Mouse (Mus musculus): ENCODE data around the gene Gpr88.

Gpr88 gene

DNA sequence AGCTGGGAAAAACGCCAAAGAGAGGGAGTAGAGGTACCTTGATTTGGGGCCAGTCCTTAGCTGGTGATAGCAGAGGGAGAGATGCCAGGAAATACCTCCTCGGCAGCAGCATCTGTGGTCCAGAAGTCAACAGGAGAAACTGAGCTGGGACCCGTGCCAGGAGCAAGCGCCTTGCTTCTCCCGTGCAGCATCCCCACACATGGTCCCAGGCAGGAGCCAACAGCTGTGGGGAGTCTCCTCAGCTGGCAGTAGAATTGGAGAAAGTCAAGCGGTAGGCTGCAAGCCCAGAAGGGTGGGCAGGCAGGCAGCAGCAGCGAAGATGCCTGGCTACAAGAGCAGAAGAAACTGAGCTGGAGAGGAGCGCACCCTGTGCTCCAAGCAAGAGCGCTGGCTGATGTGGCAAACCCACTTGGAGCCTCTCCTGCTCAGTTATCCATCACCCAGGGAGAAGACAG is at the start of gene Gpr88:
Gene Gpr88 (minus strand): TSS at position 427 of the 455 bp plus-strand sequence.
- DNase-seq: no peak

DNA sequence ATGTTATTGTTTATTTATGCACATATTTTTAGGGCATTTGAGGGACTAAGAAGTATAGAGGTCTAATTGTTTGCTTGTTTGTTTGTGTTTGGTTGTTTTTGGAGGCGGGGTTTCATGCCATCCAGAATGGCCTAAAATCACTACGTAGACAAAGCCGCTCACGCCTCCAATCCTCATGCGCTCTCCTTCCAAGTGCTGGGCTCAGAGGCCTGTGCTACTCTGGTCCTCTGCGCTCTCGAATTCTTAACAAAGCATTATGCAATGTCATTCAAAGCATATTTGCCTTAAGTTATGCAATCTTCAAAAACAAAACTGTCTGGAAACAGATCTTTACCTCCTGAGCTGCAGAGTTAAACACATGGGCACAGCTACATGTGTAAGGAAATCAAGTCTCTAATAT is 49.3 kb upstream of the Gpr88 start:
- DNase-seq: no peak

DNA sequence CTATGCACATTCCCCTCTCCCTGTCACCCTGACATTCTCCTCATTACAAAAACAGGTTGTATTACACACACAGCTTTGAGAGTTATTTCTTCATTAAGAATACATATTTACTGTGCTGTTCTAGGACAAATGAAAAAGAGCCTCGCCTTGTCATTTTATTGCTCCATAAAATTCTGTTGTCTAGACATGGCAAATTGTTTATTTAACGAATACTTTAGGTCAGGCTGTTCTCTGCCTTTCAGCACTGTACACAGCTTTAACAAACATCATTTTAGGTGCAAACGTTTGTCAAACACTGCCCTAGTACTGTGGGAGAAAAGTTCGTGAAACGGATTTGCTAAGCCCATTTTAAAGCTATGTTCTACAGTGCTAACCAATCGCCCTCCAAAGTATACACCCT is 48.5 kb upstream of the Gpr88 start:
- DNase-seq: no peak

DNA sequence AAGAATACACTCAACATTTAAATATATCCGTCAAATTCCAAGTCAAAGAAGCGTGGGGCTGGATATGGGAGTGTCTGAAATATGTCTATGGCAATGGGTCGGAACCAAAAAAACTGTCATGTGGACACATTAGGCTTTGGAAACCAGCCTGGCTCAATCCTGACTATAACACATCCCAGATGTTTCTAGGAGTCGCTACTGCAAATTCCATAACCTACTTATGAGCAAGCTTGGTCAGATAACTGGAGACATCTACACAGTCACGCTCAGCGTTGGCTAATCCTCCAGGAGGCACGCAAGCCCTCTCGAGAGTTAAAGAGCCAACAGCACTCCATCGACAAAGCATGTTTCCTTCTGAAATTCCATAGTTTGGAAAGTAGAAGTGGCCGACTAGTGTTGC is 45.4 kb upstream of the Gpr88 start:
- no peak for DNase-seq

DNA sequence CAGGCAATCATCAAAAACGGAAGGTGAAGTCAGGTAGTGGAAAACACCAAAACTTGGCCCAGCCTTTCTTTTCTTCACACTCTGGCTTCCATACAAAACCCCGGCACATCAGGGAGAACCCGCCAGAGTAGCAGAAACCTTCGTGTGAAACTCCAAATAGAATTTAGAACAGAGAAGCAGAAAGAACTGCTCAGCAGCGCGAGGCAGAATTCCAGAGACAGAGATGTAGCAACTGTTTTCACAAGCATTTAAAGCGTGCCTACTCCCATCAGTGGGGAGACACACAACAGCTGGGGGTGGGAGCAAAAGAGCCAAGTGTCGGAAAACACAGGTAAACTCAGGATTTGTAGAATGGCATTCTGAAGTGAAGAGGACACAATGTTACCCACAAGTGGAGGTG is 44.7 kb upstream of the Gpr88 start:
- DNase-seq: no peak

DNA sequence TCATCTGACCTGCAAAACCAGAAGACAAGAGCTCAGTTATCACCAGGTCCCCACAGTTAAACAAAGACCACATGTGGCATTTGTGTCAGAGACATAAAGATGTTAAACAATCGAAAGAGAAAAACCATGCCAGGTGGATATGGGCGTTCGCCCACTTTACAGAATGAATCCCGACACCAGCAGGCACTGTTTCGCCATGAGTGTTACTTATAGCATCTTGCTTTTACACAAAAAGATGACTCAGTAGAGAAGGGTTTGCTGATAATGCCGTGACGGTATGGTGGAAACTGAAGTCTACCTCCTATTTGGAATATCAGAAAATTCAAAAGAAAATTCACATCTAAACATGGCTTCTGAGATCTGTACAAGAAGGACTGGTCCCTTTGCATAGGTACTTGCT is 43.9 kb upstream of the Gpr88 start:
- DNase-seq: no peak

DNA sequence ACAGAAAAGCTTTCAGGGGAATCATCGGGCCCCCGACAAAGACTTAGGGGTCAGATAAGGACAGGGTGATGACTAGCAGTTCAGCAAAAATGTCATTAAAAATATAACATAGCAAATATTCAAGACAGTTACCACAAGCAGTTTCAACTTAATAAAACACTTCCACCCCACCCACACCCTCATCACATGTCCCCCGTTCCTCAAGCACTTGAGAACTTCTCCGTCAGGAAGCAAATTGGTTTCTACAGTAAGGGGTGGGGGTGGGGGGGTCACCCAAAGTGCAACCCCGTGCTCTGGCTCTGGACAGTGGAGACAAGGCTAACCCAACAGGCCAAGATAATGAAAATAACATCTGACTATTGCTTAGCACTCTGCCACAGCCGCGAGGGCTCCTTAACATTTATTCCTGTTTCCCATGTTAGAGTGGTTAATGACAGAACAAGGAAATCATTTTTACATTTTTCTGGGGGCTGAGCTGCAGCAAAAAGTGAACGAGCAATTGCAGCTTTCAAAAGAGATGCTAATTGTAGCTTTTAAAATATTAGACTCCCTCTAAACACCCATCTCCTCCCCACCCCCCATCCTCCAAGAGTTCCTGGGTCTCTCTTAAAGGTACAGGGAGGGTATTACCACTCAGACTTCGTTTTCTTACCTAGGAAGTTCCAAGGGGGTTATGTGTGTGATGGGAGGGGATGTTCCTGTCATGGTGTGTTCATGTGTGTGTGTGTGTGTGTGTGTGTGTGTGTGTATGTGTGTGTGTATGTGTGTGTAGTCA is 36.9 kb upstream of the Gpr88 start:
- DNase-seq: no peak

DNA sequence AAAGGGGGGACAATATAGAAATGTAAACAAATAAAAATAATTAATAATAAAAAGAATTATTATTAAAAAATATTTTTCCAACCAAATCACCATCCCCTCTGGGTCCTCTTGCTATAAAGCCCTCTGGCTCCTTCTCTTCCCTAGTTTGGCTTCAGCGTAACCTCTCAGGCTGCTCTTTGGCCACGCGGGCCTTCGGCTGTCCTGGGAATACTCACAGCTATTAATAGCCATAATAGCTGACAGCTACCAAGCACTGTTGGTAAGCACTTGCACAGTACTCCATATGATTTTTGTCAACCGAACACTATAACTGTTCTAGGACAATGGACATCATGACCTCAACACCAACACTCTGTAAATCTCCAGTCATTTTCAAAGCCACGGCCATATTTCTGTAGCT is 35.5 kb upstream of the Gpr88 start:
- no peak for DNase-seq

DNA sequence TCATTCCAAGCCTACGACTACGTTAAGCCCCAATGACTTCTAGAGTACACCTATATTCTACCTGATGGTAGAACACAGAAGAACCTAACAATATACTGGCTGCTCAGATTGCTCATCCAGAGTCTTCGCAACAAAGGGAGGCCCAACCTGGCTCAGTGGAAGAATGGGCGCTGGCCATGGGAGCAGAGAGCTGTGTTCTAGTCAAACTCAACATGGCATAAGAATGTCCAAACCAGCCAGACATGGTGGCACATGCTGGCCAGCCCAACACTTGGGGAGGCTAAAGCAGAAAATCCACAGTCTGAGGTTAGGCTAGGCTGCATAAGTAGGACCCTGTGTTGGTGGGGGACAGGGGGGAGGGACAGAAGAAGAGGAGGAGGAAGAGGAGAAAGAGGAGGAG is 31.4 kb upstream of the Gpr88 start:
- no peak for DNase-seq

DNA sequence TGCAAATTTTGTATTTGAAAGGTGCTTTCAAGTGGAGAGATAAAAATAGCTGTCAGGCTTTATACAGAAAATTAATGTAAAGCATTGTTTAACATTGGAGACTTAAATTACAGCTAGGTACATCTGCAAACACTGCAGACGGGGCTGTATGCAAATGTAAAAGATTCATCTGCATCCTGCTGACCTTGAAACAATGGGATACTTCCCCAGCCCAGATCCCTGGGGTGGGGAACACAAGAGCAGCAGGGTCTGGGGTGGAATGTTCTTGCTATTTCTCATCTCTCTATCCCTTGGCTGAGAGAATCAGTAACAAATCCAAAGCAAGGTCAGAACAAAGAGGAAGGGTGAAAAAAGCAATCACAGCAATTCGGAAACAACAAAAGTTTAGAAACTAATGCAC is 30.7 kb upstream of the Gpr88 start:
- no peak for DNase-seq

DNA sequence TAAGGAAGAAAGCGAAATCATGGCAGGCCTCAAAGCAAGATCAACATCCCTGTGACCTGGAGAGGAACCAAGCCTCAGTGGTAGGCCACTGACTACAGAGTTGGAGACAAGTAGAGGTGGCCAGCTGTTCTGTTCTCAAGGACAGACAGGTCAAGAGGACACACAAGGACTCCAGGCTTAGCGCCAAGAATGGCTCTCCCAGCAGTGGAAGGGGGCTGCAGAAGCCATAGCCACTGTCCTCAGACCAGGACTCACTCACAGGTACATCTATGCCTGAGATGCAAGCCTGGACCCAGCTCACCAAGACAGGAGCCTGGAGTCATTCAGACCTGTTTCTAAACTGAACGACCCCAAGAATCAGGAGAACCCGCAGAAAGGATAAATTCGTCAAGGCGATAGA is 28.4 kb upstream of the Gpr88 start:
- DNase-seq: no peak

DNA sequence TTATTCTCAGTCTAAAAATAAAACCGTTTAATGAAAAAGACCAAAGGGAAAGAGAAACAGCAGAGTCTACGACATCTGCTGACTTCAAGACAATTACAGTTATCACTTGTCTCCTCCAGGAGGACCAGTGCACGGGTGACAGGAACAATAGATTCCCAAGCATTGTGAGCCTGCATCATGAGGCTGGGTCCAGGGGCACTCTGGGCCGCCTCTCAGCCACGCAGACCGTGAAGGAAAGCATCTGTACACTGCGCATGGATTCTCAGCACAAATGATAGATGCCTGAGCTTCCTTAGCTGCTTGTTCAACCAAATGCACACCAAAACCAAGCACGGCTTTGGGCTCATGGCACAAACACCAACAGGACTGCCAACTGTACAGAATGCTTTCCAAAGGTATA is 23.8 kb upstream of the Gpr88 start:
- DNase-seq: no peak

DNA sequence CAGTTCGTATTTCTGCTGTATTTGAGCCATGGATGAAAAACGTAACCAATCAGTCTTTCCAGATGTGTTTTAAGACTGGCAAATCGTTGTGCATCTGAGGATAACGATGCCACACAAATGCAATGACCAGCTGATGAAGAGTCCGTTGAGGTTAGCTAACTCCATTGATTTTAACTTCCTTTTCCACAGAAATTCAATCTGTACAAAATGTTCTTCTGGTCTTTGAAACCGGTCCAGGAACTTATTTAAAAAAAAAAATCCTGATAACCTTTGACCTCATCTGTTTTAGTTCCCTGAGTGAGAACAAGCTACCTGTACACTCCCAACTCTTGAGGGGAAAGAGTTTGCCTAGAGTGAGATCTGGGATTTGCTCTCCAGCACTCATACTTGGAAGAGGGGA is 18.4 kb upstream of the Gpr88 start:
- no peak for DNase-seq

DNA sequence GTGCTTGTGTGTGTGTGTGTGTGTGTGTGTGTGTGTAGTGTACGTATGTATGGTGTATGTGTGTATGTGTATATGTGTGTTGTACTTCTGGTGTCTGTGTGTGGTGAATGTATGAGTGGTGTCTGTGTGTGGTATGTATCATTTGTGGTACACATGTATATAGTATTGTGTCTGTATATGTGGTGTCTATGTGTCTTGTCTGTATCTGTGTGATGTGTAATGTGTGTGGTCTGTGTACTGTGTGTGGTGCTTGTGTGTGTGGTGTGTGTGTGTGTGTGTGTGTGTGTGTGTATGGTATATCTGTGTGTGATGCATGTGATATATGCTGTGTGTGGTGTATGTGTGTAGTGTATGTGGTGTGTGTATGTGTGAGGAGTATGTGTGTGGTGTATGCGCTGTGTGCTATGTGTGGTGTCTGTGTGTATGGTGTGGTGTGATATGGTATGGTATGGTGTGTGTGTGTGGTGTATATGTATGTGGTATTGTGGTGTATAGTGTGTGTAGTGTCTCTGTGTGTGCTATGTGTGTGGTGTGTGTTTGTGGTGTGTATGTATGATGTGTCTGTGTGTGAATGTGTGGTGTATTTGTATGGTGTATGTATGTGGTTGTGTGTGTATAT is 13.8 kb upstream of the Gpr88 start:
- DNase-seq: no peak

DNA sequence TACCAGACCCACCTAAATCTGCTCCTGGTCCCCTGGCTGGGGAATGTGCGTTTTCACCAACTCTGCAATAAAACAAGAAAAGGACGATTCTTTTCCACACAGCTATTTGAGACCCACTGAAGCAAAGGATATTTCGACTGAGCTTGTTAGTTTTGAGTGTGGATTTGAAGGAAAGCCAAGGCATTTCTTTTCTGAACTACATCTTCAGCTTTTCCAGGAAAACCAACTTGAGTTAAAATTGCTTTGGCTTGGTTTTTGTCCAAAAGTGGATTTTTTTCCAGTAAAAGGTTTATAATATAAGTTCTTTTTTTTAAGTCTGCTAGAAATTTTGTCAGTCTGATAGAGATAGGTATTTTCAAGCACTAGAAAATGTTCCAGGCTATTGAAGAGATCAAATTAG is 13.1 kb upstream of the Gpr88 start:
- DNase-seq: no peak

DNA sequence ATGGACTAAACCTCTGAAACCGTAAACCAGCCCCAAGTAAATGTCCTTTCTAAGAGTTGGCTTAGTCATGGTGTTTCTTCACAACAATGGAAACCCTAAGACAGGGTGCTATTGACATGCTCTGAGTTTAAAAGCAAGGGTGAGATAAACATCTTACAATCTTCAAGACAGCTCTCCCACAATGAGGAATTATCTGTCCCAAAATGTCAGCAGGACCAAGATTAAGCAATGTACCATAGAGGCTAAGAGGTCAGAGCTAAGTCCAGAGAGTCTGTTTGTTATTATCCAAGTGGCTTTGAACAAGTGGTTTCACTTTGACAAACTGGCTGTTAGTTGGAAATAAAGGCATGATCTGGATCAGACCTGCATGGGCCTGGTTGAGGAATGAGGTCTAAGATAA is 10.7 kb upstream of the Gpr88 start:
- DNase-seq: no peak

DNA sequence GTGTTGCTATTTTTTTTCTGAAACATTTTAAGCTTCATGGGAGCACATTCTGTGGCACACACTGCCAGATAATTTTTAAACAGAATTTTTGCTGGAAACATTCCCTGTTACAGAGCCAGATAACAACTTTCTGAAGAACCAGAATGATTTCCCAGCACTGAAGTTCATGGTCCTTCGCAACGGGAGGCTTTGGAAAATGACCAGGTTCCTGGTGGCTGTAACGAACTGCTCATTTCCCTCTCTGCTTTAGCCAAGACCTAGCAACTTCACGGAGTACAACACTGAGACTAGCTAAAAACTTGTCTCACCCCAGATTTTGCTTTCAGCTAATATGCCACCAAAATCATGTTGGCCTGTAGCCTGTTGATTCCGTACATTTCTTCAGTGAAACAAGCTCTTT is 9.8 kb upstream of the Gpr88 start:
- no peak for DNase-seq

DNA sequence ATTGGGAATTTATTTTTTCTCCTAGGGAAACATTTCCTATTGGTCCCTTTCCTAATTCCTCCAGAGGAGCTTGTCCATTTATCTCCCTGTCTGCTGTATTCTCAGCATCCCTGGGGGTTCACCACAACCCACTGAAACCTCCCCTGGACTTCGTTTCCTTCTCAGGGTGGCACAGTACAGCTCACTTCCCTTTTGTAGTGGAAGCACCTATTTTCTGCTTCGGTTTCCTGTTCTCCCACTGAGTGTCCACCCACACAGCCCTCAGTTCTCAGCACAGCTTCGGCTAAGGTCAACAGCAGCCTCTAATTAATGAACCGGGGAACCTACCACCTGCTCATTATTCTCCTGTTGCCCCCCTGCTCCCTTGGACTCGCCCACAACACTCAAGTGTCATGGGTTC is 2.8 kb upstream of the Gpr88 start:
- DNase-seq: no peak

DNA sequence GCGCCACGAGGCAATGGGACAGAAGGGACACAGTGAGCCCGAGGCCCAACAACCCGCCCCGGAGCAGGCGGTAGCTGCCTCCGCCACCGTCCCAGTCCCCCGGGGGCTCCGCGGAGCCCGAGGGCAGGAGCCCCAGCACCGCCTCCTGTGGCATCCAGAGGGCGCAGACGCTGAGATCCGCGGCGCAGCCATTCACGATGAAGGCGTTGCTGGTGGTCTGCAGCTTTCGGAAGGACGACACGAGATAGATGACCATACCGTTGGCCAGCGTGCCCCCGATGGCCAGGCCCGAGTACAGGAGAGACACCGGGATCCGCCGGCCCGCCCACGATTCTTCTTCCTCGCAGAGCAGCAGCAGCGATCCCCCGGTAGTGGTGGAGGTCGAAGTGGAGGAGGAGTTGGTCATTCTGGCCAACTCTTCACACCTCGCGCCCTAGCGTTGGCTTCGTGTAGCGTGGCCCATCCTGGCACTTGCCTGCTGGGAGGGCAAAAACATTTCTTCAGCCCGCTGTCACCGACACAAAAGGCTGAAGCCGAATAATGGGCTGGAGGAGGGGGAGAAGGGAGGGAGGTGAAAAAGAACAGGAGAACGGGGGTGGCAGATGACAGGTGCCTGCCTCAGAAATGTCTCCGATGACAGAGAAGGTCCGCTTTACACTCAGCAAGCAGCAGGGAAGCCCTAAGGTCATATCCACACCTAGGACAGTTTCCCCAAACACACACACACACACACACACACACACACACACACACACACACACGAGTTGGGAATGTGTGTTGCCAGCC is 855 bp downstream of the Gpr88 start:
- peak; percentile 21 for DNase-seq

DNA sequence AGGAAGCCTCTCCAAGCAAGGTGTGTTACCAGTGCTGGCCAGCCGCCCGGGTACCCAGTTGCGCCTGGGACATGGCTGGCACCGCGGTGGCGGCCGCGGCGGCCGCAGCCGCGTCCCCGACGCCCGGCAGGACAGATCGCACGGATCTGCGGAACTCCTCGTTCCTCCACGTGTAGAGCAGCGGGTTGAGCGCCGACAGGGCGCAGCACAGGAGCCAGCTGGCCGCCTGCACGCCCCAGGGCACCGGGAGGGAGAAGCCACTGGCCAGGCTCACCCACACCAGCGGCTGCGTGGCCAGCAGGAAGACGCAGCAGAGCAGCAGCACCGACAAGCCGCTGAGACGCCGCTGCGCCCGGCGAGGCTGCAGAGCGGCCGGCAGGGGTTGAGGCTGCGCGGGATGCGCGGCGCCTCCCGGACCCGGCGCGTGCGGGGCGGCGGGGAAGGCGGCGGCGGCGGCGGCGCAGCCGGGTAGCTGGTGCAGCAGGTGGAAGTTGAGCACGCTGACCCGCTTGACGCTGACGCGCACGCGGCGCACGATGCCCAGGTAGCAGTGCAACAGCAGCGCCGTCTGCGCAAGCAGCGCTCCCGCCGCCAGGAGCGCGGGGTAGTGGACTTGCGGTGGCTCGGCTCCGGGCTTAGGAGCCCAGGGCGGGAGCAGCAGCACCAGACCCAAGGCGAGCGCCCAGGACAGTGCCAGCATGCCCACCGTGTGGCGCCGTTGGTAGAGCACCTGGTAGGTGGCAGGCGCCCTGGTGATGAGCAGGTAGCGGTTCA is 1.6 kb downstream of the Gpr88 start:
- DNase-seq: peak; percentile 32

DNA sequence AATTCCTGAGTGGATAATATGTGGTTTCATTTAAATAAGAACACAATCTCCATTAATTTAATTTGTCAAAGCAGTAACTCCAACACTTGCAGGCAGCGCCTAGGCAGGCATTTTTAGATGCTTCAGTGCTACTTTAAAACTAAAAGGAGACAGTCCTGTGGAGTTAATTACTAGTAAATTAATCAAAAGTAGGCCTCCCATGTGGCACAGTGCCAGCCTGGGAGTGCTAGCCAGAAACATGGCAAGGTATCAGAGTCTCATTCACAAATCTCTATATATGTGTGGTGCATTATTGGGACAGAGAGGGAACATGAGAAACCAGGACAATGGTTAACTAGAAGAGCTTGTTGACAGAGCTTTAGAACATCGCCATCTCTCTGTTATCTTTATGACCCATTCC is 4.3 kb downstream of the Gpr88 start:
- DNase-seq: no peak

DNA sequence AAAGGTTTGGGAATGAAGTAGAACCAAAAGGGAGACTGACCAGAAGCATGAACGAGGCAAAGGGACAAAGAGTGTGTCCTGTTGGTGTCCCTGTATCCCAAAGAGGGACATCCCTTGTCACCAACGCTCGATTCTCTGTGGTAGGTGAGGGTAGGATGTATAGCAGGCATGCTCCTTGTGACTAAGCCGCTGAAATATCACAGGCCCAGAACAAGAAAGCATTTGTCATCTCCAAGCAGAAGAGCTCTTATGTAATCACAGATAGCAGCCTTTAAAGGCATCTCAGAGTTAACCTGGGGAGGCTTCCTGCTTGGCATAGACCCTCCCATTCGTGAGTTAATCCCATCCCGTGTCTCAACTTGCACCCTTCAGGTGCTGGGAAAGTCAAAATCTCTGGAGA is 8.8 kb downstream of the Gpr88 start:
- no peak for DNase-seq

DNA sequence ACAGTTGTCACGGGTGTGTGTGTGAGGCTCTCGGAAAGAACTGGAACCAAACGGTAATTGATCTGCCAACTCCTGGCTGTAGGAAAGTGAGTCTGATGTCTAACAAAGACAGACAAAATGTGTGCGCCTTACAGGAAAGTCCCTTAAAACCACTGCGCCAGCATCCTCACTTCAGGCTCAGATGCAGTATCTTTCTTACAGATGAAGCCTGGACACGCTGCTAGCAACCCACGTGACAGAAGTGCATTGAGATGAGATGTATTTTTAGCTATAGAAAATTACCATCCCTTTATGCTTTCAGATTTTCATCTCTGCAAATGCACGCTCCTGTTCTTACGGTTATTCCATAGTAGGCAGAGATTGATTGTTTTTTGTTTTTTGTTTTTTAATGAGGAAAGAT is 10.6 kb downstream of the Gpr88 start:
- no peak for DNase-seq
